Mouse (Mus musculus) frontal cortex, postnatal 10 days (tissue): Measurements from ENCODE around the gene 1700022I11Rik.
A peak's percentile ranks its signal among the peaks of the same experiment; 100 is the strongest.
"Not testable (repeated sequence)": the region's sequence is repeated elsewhere in the genome, so short reads cannot be mapped to it uniquely, and the experiment has no call there.

Experiments
- DNase-seq, 2 experiments: peaks; one replicate each; pipeline ENCODE4 v3.0.0; 2022; ENCODE audit warnings: low spot score in 2 of 2, mixed read lengths in 1 of 2

The 1700022I11Rik gene

GRCm38 (mm10) chr4:42951206-42952195 is 17.9 kb upstream of the 1700022I11Rik start:
- DNase-seq = no peak

- no peak for DNase-seq
Measured at GRCm38 (mm10) chr4:42952563-42952962, 16.8 kb upstream of the 1700022I11Rik start.

- peak in 1 of 2 experiments; percentile 59 for DNase-seq
Measured at GRCm38 (mm10) chr4:42953435-42954094, 15.8 kb upstream of the 1700022I11Rik start.

GRCm38 (mm10) chr4:42954297-42954696 is 15.1 kb upstream of the 1700022I11Rik start:
- DNase-seq = peak; percentile 73 to 79

GRCm38 (mm10) chr4:42955200-42955599 is 14.2 kb upstream of the 1700022I11Rik start:
- DNase-seq = no peak

GRCm38 (mm10) chr4:42956581-42956980 is 12.8 kb upstream of the 1700022I11Rik start:
- DNase-seq = no peak

GRCm38 (mm10) chr4:42957306-42957705 is 12.1 kb upstream of the 1700022I11Rik start:
- no peak for DNase-seq

GRCm38 (mm10) chr4:42957979-42958378 is 11.4 kb upstream of the 1700022I11Rik start:
- DNase-seq = no peak

- no peak for DNase-seq
Measured at GRCm38 (mm10) chr4:42958942-42959341, 10.5 kb upstream of the 1700022I11Rik start.

- DNase-seq = no peak
Measured at GRCm38 (mm10) chr4:42959382-42959781, 10.0 kb upstream of the 1700022I11Rik start.

GRCm38 (mm10) chr4:42961592-42961991 is 7.8 kb upstream of the 1700022I11Rik start:
- no peak for DNase-seq

GRCm38 (mm10) chr4:42963480-42963879 is 5.9 kb upstream of the 1700022I11Rik start:
- no peak for DNase-seq

GRCm38 (mm10) chr4:42965039-42965719 is 4.2 kb upstream of the 1700022I11Rik start:
- DNase-seq = no peak

GRCm38 (mm10) chr4:42972952-42973351 is 3.5 kb downstream of the 1700022I11Rik start:
- no peak for DNase-seq

GRCm38 (mm10) chr4:42973868-42974267 is 4.5 kb downstream of the 1700022I11Rik start:
- no peak for DNase-seq

GRCm38 (mm10) chr4:42978062-42978461 is 8.7 kb downstream of the 1700022I11Rik start:
- no peak for DNase-seq

GRCm38 (mm10) chr4:42980467-42980866 is 11.1 kb downstream of the 1700022I11Rik start:
- DNase-seq = not testable (repeated sequence)

GRCm38 (mm10) chr4:42988296-42988695 is 18.9 kb downstream of the 1700022I11Rik start:
- no peak for DNase-seq

GRCm38 (mm10) chr4:42998022-42998421 is 28.6 kb downstream of the 1700022I11Rik start:
- no peak for DNase-seq

- peak; percentile 67 to 73 for DNase-seq
Measured at GRCm38 (mm10) chr4:42999451-43000140, 30.2 kb downstream of the 1700022I11Rik start.
